Mouse (Mus musculus) hematopoietic multipotent progenitor cell, adult 10-12 weeks (in vitro differentiated cells): ENCODE measurements around the gene Vmn2r15. TPM values are rescaled to one million over a fixed set of nuclear protein-coding genes. Genes with fewer than 3 reads are reported as not detected.

ENCODE experiments used
- polyA plus RNA-seq: library from polyadenylated mRNA; stranded (reverse); fragments of >175 nt; gene quantifications from 2 replicates; pipeline ENCODE4 v1.2.3, GENCODE M21; 2012; ENCODE audit warnings: low replicate concordance

The Vmn2r15 gene
- polyA plus RNA-seq, result not detected in 2 replicates

DNA sequence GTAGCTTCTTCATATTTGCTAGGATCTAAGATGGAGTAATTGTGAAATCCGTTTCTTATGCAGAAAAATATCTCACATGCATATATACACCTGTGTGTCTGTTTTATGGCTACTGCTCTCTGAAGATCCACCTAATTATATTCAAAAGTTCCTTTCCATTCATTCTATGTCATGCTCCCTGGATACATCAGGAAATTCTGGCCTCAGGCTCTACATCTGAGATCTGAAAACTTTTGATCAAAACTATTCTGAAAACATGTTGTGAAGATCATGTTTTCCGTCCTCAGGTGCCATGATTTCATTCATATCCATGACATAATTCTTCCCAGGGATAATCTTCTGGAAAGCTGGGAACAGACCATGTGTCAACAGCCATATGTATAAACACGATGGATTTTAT lies at the start of gene Vmn2r15:
Vmn2r15 (minus strand) TSS at position 101 of the 400 bp plus-strand sequence.

DNA sequence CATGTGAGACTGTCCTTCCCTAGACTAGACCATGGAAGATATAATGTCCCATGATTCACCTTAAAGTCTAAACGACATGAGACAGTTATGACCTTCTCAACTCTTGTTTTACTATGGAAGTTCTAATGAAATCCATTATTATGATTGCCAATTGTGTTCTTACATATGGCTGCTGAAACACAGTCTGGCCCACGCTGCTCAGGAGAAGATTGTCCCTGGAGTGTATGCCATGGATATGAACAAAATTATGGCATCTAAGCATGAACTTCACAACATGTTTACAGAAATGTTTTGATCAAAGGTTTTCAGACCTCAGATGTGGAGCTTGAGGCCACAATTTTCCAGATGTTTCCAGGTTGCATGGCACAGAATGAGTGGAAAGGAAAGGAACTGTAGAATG lies 32.4 kb upstream of the Vmn2r15 start, which contains the start of gene Vmn2r16:
Vmn2r16 (plus strand) TSS at position 301 of the 400 bp plus-strand sequence.

Other genes starting within 250 kb of the Vmn2r15 start
- not detected in 2 replicates for gene Vmn2r11, start 238.1 kb downstream of the Vmn2r15 start, polyA plus RNA-seq
- gene Vmn2r12, start 199.7 kb downstream of the Vmn2r15 start, polyA plus RNA-seq, result not detected in 2 replicates
- not detected in 2 replicates for gene Vmn2r13, start 105.4 kb downstream of the Vmn2r15 start, polyA plus RNA-seq
- not detected in 2 replicates for gene Vmn2r14, start 72.9 kb downstream of the Vmn2r15 start, polyA plus RNA-seq
- not detected in 2 replicates for gene Vmn2r16, start 32.5 kb upstream of the Vmn2r15 start, polyA plus RNA-seq
- not detected in 2 replicates for gene Vmn2r17, start 122.0 kb upstream of the Vmn2r15 start, polyA plus RNA-seq